Mouse (Mus musculus): ENCODE results near the gene Gprc5d. TPM values are rescaled to one million over a fixed set of nuclear protein-coding genes. Genes with fewer than 3 reads are reported as not detected.
A peak's percentile ranks its signal among the peaks of the same experiment; 100 is the strongest.

Gprc5d gene
- polyA plus RNA-seq, 1 experiment from 2014 or later: not detected

DNA sequence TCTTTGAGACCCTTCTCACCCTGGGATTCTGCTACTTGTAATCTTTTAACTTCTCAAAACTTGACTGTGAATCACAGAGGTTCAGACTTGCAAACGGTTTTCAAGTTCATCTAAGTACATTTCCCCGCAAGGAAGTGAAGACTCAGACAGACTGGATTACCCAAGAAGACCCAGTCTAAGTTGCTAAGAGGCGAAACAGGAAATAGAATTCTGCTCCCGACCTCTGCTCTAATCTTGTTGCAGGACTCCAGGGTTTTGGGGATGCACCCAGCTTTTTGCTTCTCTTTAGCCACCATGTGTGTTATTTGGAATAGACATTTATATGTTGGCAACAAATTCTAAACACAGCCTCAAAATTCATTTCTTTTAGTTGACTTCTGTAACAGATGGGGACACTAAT lies 43.3 kb upstream of the Gprc5d start:
- Histone ChIP-seq H3K4me2 (replicated peaks; ENCODE audit: low read depth, low read length) (no peak overlapping the region), H3K9ac (replicated peaks; ENCODE audit: low read depth) (no peak overlapping the region), H3K9me3 (ENCODE audit: low read length) (no peaks in the 10 kb centered on the region), H3K27ac (ENCODE audit: low read length) (no peak overlapping the region), H3K4me3 (ENCODE audit: low read depth, low read length) (no peak overlapping the region), H3K27me3 (replicated peaks; ENCODE audit: insufficient read depth, low read length) (no peaks in the 10 kb centered on the region), H3K36me3 (ENCODE audit: insufficient read depth, low read length) (no peaks in the 10 kb centered on the region), H3K4me1 (ENCODE audit: insufficient read depth, low read depth, low read length) (no peaks in the 10 kb centered on the region)
- TF ChIP-seq EP300 (IDR thresholded peaks at IDR 0.05) (no peak), CTCF (IDR thresholded peaks at IDR 0.05) (no peak)
- DNase-seq (ENCODE audit: low spot score) (peak; percentile 41), ATAC-seq (no peak)
- 67% methylated on average over 4 of the region's 4 CpGs for WGBS

DNA sequence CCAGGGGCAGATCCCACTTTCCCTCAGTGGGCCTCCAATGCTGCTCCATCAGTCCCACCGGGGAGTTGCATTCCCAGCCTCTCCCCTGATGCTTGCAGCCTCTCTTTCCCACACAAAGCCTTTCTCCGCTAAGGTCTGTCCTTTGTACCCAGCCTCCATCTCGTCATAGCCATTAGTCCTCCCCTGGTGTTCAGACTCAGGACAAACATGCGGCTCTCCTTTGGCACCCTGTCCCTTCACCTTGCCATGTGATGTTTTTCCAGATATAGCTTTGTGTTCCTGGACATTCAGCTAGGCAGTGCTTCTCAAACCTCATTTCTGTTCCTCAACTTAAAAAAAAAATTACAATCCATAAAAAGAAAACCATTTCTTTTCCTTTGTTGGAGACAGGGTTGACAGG lies 40.4 kb upstream of the Gprc5d start:
- Histone ChIP-seq H3K4me2 (replicated peaks; ENCODE audit: low read depth, low read length) (no peak overlapping the region), H3K9ac (replicated peaks; ENCODE audit: low read depth) (no peak overlapping the region), H3K4me3 (ENCODE audit: low read depth, low read length) (no peak overlapping the region), H3K4me1 (ENCODE audit: insufficient read depth, low read depth, low read length) (no peaks in the 10 kb centered on the region), H3K9me3 (ENCODE audit: low read length) (no peaks in the 10 kb centered on the region), H3K36me3 (ENCODE audit: insufficient read depth, low read length) (no peaks in the 10 kb centered on the region), H3K27me3 (replicated peaks; ENCODE audit: insufficient read depth, low read length) (no peaks in the 10 kb centered on the region), H3K27ac (ENCODE audit: low read length) (no peak overlapping the region)
- WGBS: 79% methylated on average over 4 of the region's 4 CpGs
- ATAC-seq (no peak), DNase-seq (ENCODE audit: low spot score) (no peak)
- no peak for TF ChIP-seq EP300 (IDR thresholded peaks at IDR 0.05)
- no peak for TF ChIP-seq CTCF (IDR thresholded peaks at IDR 0.05)

DNA sequence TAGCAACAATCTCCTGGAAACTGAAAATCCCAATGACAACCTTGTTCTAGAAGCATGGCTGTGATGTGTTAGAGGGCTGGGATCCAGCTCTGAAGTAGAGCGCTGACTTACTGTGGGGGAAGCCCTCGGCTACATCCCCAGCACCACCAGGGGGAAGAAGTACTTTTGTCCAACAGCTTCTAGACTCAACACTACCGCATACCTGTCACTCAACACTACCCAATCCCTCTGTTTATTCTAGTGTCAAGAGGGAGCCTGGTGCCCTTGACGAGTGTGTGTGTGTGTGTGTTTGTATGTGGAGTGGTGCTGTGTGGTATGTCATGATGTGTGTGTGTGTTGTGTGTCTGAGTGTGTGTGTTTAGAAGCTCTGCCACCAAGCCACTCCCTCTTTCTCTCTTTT lies 39.4 kb upstream of the Gprc5d start:
- 29% methylated on average over 4 of the region's 4 CpGs for WGBS
- Histone ChIP-seq H3K27ac (ENCODE audit: low read length) (no peak overlapping the region), H3K4me3 (ENCODE audit: low read depth, low read length) (no peak overlapping the region), H3K9ac (replicated peaks; ENCODE audit: low read depth) (no peak overlapping the region), H3K36me3 (ENCODE audit: insufficient read depth, low read length) (no peaks in the 10 kb centered on the region), H3K27me3 (replicated peaks; ENCODE audit: insufficient read depth, low read length) (no peaks in the 10 kb centered on the region), H3K9me3 (ENCODE audit: low read length) (no peaks in the 10 kb centered on the region), H3K4me2 (replicated peaks; ENCODE audit: low read depth, low read length) (no peak overlapping the region), H3K4me1 (ENCODE audit: insufficient read depth, low read depth, low read length) (no peaks in the 10 kb centered on the region)
- TF ChIP-seq EP300 (IDR thresholded peaks at IDR 0.05) (peak; percentile 38; the same call in 1 of the 2 replicates), CTCF (IDR thresholded peaks at IDR 0.05) (peak; percentile 50)
- ATAC-seq (peak; percentile 87), DNase-seq (ENCODE audit: low spot score) (peak; percentile 65)

DNA sequence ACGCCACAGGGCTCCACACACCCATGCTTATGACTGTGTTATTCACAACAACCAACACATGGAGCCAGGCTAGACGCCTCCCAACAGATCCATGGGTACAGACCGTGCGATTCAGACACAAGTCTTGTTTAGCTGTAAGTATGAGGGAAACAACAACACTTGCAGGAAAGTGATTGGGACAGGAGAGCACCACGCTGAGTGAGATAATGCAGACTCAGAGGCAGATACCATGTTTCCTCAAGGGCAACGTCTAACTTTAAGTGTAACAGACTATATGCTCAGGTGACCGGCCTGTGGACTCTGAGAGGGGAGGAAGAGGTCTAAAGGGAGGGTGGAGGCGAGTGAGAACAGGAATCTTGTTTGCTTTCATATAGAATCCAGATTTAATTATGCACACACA lies 38.5 kb upstream of the Gprc5d start:
- H3K9me3 ChIP-seq (ENCODE audit: low read length): no peaks in the 10 kb centered on the region
- H3K4me2 ChIP-seq (replicated peaks; ENCODE audit: low read depth, low read length): no peak overlapping the region
- ATAC-seq: no peak
- no peak overlapping the region for H3K4me3 ChIP-seq (ENCODE audit: low read depth, low read length)
- no peaks in the 10 kb centered on the region for H3K27me3 ChIP-seq (replicated peaks; ENCODE audit: insufficient read depth, low read length)
- DNase-seq (ENCODE audit: low spot score): no peak
- TF ChIP-seq CTCF (IDR thresholded peaks at IDR 0.05): no peak
- no peak for TF ChIP-seq EP300 (IDR thresholded peaks at IDR 0.05)
- H3K9ac ChIP-seq (replicated peaks; ENCODE audit: low read depth): no peak overlapping the region
- no peak overlapping the region for H3K27ac ChIP-seq (ENCODE audit: low read length)
- WGBS: 70% methylated on average over 8 of the region's 8 CpGs
- H3K4me1 ChIP-seq (ENCODE audit: insufficient read depth, low read depth, low read length): no peaks in the 10 kb centered on the region
- H3K36me3 ChIP-seq (ENCODE audit: insufficient read depth, low read length): no peaks in the 10 kb centered on the region

DNA sequence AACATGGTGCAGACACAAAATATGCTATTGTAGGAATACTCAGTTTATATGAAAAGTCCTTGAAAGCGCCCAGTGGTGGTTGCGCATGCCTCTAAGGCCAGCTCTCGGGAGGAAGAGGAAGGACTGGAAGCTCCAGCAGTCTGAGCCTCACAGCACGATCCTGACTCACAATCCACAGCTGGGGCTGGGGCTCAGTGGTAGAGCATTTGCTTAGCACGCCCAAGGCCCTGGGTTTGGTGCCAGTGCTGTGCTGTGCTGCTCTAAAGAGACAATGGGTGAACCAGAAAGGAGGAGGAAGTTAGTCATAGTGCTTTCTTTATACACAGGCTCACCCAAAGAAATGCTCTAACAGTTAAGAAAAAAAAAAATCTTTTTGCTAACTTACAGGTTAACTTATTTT lies 35.6 kb upstream of the Gprc5d start:
- no peak for ATAC-seq
- WGBS: 69% methylated on average over 5 of the region's 5 CpGs
- no peaks in the 10 kb centered on the region for H3K4me1 ChIP-seq (ENCODE audit: insufficient read depth, low read depth, low read length)

DNA sequence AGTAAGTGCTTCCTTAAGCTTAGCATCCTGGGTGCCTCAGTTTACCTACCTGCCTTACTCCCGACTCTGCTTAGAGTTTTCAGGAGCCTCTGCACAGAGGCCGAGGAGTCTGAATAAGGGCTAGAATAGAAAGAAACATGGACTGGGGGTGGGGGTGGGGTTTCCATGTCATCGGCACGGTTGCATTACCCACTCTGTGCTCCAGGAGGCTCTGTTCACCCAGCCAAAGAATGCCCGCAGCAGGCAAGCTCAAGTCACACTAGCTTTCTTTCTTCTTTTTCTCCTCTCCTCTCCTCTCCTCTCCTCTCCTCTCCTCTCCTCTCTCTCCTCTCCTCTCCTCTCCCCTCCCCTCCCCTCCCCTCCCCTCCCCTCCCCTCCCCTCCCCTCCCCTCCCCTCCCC lies 32.2 kb upstream of the Gprc5d start:
- Histone ChIP-seq H3K9ac (replicated peaks; ENCODE audit: low read depth) (no peak overlapping the region), H3K4me3 (ENCODE audit: low read depth, low read length) (no peak overlapping the region), H3K27me3 (replicated peaks; ENCODE audit: insufficient read depth, low read length) (no peaks in the 10 kb centered on the region), H3K27ac (ENCODE audit: low read length) (no peak overlapping the region), H3K4me2 (replicated peaks; ENCODE audit: low read depth, low read length) (no peak overlapping the region), H3K4me1 (ENCODE audit: insufficient read depth, low read depth, low read length) (no peaks in the 10 kb centered on the region), H3K36me3 (ENCODE audit: insufficient read depth, low read length) (no peaks in the 10 kb centered on the region), H3K9me3 (ENCODE audit: low read length) (no peaks in the 10 kb centered on the region)
- peak; percentile 76 for TF ChIP-seq CTCF (IDR thresholded peaks at IDR 0.05)
- TF ChIP-seq EP300 (IDR thresholded peaks at IDR 0.05): no peak
- peak; percentile 41; the same call in 1 of the 2 replicates for ATAC-seq
- peak; percentile 67 for DNase-seq (ENCODE audit: low spot score)
- WGBS: 20% methylated on average over 5 of the region's 5 CpGs

More for the DNA sequence above, 35.6 kb upstream of the Gprc5d start:
- H3K27ac ChIP-seq (ENCODE audit: low read length): no peak overlapping the region
- no peak for TF ChIP-seq EP300 (IDR thresholded peaks at IDR 0.05)
- no peak for TF ChIP-seq CTCF (IDR thresholded peaks at IDR 0.05)
- no peak for DNase-seq (ENCODE audit: low spot score)
- H3K27me3 ChIP-seq (replicated peaks; ENCODE audit: insufficient read depth, low read length): no peaks in the 10 kb centered on the region
- no peak overlapping the region for H3K9ac ChIP-seq (replicated peaks; ENCODE audit: low read depth)
- no peak overlapping the region for H3K4me2 ChIP-seq (replicated peaks; ENCODE audit: low read depth, low read length)
- H3K36me3 ChIP-seq (ENCODE audit: insufficient read depth, low read length): no peaks in the 10 kb centered on the region
- H3K4me3 ChIP-seq (ENCODE audit: low read depth, low read length): no peak overlapping the region
- no peaks in the 10 kb centered on the region for H3K9me3 ChIP-seq (ENCODE audit: low read length)

DNA sequence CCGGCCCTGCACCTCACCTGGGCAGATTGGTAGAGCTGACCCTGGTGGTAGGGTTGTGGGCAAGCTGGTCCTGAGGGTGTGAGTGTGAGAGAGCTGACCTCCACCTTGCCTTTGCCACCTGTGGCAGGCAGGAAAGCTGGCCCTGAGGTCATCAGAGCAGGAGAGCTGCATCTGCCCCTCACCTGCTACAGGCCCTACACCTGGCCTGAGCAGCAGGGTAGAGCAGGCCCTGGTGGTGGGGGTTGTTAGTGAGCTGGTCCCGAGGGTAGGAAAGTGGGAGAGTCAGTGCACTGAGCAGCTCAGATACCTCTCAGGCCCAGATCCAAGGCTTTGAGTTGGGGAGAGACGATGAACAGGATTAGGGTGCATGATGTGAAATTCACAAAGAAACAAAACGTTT lies 31.6 kb upstream of the Gprc5d start:
- Histone ChIP-seq H3K27ac (ENCODE audit: low read length) (no peak overlapping the region), H3K4me3 (ENCODE audit: low read depth, low read length) (no peak overlapping the region), H3K9me3 (ENCODE audit: low read length) (no peaks in the 10 kb centered on the region), H3K4me2 (replicated peaks; ENCODE audit: low read depth, low read length) (no peak overlapping the region), H3K27me3 (replicated peaks; ENCODE audit: insufficient read depth, low read length) (no peaks in the 10 kb centered on the region), H3K4me1 (ENCODE audit: insufficient read depth, low read depth, low read length) (no peaks in the 10 kb centered on the region), H3K9ac (replicated peaks; ENCODE audit: low read depth) (no peak overlapping the region), H3K36me3 (ENCODE audit: insufficient read depth, low read length) (no peaks in the 10 kb centered on the region)
- TF ChIP-seq CTCF (IDR thresholded peaks at IDR 0.05): no peak
- no peak for TF ChIP-seq EP300 (IDR thresholded peaks at IDR 0.05)
- no peak for DNase-seq (ENCODE audit: low spot score)
- 78% methylated on average over 4 of the region's 4 CpGs for WGBS
- ATAC-seq: no peak
